Mouse (Mus musculus): ENCODE results near the gene Mthfd1l. TPM values are rescaled to one million over a fixed set of nuclear protein-coding genes. Genes with fewer than 3 reads are reported as not detected.

Gene Mthfd1l
- polyA plus RNA-seq, 1 experiment = 12.7 TPM

DNA sequence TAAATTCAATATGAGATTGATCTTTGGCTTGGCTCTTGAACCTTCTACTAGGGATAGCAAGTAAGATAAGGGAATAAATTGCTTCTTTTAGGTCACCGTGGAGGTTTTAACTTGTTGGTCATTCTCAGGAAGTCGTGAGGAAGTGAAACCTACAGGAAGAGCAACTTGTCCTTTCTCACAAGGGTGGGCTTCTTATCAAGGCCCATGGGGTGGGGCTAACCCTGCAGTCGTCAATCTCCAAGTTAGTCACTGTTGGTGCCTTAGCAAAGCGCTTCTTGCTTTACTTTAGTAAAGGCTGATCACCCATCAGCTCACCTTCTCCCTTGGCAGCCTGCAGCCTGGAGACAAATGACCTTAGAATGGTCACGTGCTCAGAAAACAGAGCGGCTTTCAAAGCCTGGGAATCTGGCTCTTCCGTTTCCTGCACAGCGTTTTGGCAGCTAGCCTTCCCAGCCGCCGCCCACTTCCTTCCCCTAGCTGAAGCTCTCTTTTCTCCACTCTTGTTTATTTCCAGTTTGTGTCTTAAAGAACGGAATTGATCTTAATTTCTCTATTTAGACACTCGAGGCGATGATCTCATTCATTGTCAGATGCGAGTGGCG is 106.8 kb downstream of the Mthfd1l start:
- no peak for DNase-seq (ENCODE audit: low spot score)

DNA sequence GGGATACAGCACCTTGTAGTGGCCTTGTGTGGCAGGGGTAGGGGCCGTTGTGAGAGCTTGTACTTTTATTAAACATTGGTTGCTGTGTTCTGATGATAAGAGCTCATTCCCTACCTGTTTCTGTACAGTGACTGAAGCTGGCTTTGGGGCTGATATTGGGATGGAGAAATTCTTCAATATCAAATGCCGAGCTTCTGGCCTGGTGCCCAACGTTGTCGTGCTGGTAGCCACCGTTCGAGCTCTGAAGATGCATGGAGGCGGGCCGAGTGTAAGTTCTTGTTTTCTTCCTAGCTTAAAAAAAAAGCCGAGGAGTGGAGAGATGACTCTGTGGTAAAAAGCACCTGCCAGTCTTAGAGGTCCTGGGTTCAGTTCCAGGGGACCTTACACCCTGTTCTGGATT is 110.7 kb downstream of the Mthfd1l start:
- no peak for DNase-seq (ENCODE audit: low spot score)

DNA sequence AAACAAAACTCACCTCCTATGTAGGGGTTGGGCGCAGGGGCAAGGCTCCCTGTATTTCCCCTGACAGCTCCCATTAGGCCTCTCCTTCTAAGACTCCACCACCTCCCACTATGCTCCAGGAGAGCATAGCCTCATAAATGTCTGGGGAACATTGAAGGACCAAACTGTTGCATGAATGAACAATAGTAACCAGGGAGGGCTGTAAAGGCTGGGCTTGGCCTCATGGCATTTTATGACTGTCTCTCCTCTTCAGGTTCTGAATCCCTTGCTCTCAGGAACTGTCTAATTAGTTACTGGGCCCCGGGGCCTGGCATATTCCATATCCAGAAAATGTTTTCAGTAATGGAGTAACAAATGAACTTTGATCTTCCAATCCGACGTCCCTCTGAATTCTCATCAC is 112.0 kb downstream of the Mthfd1l start:
- no peak for DNase-seq (ENCODE audit: low spot score)

DNA sequence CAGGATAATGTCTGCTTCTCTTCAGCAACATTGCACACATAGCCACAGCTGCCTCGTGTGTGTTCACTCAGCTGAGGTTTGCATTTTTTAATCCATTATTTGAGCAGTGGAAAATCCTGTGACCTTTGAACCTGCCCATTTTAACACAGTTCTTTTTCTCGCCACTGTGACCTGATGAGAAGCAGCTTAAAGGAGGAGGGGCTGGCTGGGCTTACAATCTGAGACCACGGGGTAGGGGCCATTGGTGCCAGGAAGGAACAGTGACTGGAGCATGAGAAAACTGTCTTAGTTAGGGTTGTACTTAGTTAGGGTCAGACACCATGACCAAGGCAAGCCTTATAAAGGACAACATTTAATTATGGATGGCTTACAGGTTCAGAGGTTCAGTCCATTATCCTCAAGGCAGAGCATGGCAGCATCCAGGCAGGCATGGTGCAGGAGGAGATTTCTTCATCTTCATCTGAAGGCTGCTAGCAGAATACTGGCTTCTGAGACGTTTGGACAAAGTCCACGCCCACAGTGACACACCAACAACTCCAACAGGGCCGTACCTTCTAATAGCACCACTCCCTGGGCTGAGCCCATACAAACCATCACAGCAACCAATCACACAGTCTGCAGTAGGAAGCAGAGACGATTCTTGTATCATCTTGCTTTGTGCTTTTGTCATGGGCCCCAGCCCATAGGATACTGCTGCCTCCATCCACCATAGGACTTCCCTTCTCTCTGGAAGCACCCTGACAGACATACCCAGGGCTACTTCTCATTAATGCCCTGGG is 112.6 kb downstream of the Mthfd1l start:
- DNase-seq (ENCODE audit: low spot score) = no peak

DNA sequence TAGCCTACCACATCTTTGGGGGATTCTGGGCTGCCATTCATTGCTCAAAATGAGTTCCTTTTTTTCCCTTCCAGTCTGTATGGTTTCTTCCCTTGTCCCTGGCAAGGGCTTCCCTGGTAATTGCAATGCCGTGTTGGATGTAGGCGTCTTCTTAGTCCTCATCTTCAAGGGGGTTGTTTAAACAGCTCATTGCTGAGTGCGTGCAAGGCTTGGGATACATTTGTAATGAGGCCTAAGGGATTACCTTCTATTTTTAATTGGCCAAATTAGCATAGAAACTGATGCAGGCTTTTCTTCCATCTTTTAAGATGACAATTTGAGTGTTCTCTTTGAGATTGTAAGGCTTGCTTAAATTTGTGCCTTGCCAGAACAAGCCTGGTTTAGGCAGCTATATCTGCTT is 114.6 kb downstream of the Mthfd1l start:
- DNase-seq (ENCODE audit: low spot score) = no peak

DNA sequence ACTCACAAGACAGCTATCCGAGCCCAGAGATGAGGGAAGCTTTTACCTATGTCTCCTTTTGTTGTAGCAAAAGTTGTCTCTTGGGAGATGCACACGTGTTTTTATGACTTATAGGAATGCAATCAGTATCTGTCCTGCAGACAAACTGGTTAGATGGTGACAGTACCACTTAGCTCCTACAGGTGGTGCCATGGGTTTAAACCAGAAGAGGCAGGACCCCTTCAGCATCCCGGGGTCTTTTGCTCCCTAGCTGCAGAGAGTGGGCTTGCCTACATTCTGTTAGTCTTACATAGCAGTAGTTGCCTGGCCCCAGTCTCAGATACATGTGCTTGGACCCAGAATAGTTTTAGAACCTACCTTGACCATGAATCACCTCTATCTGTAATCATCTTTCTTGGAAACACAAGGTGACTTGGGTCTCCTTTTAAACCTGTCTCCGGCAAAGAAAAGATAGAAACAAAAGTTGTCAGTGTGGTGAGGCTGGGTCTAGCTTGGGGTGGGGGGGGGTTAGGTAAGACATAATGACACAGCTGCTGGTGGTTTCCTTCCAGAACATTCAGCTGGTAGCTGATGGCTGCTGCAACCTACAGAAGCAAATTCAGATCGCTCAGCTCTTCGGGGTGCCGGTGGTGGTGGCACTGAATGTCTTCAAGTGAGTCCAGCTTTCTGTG is 116.0 kb downstream of the Mthfd1l start:
- DNase-seq (ENCODE audit: low spot score) = no peak

DNA sequence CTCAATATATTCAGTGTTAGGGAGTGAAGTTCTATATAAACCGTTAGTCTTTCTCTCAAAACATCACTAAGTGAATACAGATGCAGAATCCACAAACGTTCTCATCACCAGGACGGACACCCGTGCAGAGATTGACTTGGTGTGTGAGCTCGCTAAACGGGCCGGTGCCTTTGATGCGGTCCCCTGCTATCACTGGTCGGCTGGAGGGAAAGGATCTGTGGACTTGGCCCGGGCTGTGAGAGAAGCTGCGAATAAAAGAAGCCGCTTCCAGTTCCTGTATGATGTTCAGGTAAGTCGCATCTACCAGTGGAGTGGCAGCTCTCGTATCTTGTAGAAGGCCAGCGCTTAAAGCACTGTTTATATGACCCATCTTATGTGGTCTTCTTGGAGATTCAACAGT is 117.0 kb downstream of the Mthfd1l start:
- DNase-seq (ENCODE audit: low spot score) = no peak

DNA sequence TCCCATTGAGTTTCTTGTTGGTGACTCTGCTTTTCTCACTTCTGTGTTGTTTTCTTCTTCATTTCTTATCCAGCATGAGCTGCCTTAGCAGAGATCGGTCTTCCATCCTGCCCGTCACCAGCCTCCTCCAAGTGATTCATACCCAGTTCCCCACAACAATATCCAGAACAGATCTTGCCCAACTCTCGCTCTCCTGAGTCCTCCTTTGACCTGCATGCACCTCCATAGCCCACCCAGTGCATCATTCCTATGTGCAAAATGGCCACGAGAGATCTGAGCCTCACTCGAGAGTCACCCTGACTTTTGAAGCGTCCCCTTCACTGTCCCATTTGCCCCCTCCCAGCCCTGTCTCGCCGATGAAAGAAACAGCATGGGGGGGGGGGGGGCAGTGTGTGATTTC is 120.1 kb downstream of the Mthfd1l start:
- DNase-seq (ENCODE audit: low spot score) = no peak

DNA sequence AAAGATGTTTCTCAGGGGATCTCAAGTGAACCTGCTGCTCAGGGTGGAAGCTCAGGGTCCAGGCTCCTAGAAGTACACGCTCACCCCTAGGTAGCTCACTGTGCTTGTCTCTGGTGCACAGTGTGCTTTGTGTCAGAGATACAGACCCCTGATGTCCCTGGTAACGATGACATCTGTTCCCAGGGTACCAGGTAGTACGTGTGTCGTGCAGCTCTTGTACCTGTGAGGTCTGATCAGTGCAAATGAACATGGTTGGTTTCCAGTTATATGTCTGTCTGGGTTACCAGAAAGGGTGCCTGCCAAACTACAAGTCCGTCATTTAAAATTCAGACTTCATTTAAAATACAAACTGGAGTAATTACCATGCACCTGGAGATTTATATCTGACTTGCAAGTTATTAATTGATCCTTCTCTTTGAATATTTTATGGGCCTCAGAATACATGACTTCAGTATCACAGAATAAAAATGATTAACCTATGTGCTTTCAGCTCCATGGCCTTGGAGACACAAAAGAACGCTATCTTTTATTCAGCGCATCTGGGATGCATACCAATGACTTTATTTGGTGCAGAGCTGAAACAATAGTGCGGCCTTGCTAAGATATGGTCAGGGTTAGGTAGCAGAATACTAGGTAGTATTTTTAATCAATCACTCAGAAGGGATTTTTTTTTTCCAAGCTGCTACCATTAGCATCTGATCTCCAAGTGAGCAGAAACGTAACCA is 121.3 kb downstream of the Mthfd1l start:
- no peak for DNase-seq (ENCODE audit: low spot score)

DNA sequence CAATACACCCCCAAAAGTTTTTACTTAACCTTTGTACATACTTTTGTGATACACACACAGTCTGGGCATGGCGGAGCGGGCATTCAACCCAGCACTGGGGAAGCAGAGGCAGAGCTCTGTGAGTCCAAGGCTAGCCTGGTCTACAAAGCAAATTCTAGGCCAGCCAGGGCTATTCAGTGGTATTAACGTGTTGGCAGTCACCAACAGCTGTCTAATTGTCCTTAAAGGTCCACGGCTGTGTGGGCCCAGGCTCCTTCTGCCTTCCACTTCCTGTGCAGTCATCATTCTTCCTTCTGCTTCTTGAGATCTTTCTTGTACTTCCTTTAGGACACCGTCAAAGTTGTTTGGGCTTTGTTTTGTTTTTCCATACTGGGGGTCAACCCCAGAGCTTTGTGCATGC is 123.2 kb downstream of the Mthfd1l start:
- DNase-seq (ENCODE audit: low spot score) = no peak

DNA sequence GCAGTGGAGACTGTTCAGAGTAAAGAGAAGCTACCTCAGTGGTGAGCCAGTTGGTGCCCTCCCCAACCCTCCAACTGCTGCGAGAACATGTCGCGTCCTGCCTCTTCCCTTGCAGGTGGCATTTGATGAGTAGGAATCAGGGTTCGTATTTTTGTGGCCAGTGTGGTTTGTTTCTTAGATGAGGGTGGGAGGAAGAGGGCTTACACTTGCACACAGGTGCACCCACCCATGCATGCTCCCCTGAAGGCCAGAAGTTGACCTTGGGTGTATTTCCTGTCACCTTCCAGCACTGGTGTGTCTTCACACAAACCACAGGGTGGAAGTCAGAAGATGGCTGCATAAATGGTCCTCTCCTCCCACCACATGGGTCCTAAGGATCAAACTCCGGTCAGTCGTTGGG is 127.1 kb downstream of the Mthfd1l start:
- DNase-seq (ENCODE audit: low spot score) = no peak

DNA sequence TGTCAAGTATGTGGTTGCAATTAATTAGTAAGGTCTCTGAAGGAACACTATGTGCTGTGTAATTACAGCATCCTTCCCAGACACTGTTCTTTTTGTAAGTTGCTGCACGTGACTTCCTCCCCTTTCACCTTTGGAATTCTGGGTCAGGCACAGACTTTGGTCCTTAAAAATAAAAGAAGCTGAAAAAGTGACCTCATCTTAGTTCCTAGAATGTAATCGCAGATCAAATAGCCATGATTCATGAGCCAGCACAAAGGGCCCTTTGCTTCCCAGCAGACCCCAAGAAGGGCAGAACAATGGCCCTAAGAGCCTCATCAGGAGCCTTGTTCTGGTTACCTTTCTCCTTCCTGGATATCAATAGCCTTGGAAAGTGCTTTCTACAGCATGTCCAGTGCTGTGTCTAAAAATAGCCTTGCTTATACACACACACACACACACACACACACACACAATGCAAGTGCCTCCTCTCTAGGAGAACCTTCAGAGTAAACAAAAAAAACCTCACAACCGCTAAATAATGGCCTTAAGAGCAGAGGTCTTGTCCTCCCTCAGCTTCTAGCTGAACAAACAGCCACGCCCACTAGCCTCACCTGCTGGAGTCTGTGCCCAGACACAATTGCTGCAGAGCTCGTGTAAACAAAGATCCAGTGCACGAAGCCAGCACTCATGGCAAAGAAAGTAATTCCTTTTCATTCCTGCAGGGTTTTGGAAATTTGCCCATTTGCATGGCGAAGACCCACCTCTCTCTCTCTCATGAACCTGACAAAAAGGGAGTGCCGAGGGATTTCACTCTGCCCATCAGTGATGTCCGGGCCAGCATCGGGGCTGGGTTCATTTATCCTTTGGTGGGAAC is 133.0 kb downstream of the Mthfd1l start:
- no peak for DNase-seq (ENCODE audit: low spot score)

DNA sequence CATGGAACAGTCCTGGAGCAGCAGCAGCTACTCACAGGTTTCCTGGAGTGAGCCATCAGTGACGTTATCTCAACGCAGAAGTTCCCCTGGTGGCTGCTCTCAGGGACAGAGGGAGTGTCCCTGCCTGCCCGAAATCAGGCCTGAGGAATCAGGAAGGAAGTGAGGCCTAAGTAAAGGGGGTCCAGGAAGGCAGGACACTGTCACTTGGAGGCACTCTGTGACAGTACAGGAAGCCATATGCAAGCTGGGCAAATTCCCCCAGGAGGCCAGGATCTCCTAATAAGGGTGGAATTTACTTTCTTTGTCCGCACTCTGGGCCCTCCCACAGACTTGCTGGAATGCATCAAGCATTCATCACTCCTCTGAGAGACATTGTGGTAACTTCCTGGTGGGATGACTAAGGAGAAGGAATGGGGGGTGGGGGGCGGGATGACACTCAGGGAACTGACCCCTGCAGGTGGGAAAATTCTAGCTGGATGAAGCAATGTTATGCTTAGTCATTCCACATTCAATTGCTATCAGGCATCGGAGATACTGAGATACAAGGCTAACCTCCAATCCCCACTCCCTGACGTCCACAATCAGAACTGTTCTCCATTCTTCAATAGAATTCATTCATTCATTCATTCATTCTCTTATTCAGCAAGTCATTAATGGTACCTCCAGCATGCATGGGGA is 134.9 kb downstream of the Mthfd1l start:
- DNase-seq (ENCODE audit: low spot score) = no peak

DNA sequence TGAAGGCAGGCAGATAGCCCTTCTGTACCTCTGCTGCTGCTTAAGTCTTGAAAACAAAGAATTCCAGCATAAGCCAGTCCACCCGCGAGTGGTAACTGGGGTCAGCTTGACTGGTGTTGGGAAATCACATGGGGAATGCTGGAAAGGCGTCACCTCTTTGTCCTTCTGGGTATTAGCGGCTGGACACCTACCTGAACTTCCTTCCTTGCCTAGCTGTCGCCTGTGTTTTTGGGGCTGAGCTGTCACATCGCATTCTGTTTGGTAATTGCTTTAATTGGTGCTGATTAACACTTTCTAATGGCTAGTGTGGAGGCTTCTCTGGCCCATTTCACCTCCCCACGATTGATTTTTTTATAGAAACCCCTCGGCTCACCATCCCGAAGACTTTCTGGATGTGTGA is 135.5 kb downstream of the Mthfd1l start:
- DNase-seq (ENCODE audit: low spot score) = no peak

DNA sequence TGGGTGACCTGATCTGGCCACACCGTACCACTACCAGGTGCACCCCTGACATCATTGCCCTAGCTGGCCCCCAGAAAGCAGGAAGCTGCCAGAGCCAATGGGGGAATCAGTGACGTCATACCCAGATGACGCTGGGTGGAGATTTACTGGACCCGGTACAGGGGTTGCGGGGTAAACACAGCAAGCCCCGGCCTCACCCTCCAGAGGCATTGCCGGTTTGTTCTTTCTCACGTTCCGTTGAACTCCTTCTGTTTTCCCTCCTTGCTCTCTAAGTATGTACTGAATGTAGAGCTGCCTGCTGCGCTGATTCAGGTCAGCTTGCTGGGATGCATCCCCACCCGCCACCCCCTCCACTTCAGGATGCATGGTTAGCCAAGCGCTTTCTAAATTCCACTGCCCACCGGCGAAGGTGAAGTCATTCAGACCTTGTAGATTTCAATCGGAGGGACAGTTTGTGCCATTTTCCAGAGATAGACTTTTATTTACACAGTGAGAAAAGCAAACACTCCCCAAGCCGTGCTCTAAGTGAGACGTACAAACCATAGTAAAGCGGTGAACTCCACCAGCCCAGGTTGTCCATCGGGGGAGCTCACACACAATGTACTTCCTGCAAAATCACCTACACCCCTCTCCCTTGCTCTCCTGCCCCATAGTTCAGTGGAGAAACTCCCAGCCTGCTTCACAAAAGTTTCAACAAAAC is 138.3 kb downstream of the Mthfd1l start:
- no peak for DNase-seq (ENCODE audit: low spot score)

DNA sequence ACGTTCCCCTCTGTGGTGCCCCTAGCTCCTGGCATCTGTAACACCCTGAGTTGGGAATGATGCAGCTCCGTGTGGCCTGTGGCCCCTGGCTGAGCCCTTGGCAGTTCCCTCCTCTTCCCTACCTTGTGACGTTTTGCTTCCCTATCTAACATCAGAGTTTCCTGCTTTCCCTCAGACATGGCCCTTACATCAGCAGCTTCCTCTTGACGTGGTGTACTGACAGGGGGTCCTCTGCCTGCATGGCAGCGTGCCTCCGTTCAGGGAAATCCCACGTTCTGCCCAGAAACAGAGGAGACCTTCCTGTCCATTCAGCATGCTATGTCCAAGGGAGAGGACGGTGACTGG is 138.8 kb downstream of the Mthfd1l start:
- no peak for DNase-seq (ENCODE audit: low spot score)

DNA sequence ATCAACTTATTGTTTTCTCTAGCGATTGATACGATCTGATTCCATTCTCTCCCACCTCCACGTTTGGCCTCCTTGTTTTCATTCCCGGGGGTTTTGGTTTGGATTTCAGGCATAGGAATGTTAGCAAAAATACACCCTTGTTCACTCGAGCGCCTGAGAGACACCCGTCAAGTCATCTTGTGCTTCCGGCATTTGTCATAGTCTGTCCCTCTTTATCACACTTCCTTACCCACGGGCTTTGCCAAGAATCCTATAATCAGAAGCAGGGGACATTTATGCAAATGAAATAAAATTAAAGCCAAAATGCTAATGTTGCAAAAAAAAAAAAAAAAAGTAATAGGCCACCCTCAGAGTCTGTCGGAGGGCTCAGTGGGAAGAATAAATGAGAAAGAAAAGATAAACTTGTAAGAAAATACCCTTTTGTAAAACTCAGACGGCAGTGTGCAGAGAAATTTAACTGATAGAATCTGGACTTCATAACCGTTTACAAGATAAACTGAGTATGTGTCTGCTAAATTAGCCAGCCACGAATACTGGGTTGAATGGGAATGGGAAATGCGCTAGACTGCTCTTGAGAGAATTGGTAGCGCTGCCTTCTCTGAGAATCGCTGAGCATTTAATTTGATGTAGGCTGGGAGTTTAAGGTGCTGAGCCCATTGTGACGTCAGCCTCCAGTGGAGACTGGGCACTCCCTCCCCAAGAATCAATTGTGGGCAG is 139.9 kb downstream of the Mthfd1l start:
- no peak for DNase-seq (ENCODE audit: low spot score)

DNA sequence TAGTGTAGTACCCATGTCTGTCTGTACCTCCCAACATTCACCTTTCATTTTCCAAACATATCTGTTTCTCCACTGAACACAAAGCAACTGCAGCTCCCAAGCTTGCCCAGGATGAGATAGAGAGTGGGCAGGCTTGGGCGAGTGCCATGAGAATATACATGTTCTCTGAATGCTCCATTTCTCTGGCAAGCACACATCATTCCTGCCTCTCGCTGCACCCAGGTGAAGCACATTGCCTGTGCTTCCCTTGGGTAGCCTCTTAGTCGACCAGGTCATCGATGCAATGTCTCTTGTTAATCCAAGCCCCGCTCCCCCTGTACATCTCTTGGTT is 140.4 kb downstream of the Mthfd1l start:
- DNase-seq (ENCODE audit: low spot score) = no peak

DNA sequence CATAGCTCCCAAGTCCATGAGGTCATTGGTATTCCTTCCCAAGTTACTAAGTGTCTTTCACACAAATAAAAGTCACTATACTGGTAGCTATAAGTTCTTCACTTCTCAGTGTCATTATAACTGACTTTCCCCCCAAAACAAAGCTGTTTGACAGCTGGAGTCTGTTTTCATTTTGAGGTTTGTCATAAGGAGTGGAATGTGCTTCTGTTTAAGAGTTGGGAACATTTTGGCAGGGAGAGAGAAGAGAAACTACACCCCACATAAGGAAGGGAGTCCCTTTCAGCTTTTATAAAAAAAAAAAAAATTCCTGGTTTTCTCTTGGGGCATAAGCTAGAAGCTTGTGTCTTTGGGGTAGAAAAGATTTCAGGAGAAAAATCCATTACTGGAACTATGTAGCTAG is 143.7 kb downstream of the Mthfd1l start:
- DNase-seq (ENCODE audit: low spot score) = no peak

DNA sequence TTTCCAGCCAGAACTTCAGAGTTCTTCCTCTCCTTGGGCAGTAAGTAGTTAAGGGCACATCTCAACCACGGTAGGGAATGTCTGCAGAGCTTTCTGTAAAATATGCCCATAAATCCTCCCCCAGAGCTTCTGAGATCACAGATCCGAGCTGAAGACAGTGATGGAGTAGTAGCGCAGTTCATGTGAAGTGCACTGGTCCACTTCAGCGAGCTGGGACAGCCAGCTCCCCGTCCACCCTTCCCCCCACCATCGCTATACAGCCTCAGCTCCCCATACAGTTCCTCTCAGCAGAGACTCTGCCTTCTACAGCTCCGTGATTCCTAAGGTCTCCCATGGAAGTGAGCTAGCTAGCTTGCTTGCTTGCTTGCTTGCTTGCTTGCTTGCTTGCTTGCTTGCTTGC is 144.2 kb downstream of the Mthfd1l start:
- DNase-seq (ENCODE audit: low spot score) = no peak

Data from urinary bladder, adult 2 months (tissue).